Mouse (Mus musculus): ENCODE data around the gene Zfp462.

DNA sequence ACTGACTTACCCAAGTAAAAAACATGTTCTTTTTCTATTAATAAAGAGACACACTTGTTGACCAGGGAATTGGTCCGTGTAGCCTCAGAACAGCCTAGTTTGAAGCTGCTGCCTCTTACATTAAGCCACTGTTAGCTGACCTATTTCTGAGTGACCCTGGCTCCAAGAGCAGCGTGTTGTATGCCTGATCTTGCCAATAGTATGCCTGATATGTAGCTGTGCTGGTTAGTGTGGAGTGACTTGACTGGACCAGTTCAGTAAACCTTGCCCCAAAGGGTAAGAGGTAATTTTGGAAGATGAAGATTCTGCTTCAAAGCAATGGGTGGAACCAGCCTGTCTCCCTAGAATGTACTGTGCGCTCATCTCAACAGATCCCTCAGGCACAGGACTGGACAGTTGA lies 26.5 kb downstream of the Zfp462 start:
- TF ChIP-seq CTCF (IDR thresholded peaks at IDR 0.05; ENCODE audit: extremely low read depth, insufficient read depth, insufficient read length, insufficient replicate concordance) (no peak), POLR2A (IDR thresholded peaks at IDR 0.05; ENCODE audit: low read depth, low read length) (no peak)
